Mouse (Mus musculus) brain, embryonic 14.5 days (tissue): ENCODE measurements around the gene Myo1g.

Experiments used
- CTCF ChIP-seq: fragments of 200-500 bp; IDR thresholded peaks from 2 replicates; pipeline ENCODE4 v1.5.1; 2012; ENCODE audit warnings: inconsistent platforms, mild to moderate bottlenecking, moderate library complexity, borderline replicate concordance; ENCODE audit not compliant: insufficient read depth, insufficient read length; ENCODE audit errors: extremely low read depth
- POLR2A ChIP-seq: fragments of 200-500 bp; IDR thresholded peaks from 2 replicates; pipeline ENCODE4 v1.6.1; 2012; ENCODE audit warnings: mild to moderate bottlenecking, inconsistent platforms, borderline replicate concordance; ENCODE audit not compliant: poor library complexity, insufficient read depth, insufficient read length, severe bottlenecking; ENCODE audit errors: extremely low read depth

- TF ChIP-seq CTCF (no peak), POLR2A (no peak)
Observed at GRCm38 (mm10) chr11:6525241-6525640, 4.5 kb upstream of the Myo1g start.
